Mouse (Mus musculus): ENCODE data around the gene Gm13693. TPM values are rescaled to one million over a fixed set of nuclear protein-coding genes. Genes with fewer than 3 reads are reported as not detected.
A peak's percentile ranks its signal among the peaks of the same experiment; 100 is the strongest.
"Not testable (repeated sequence)": the region's sequence is repeated elsewhere in the genome, so short reads cannot be mapped to it uniquely, and the experiment has no call there.

Gene Gm13693
- 1 to 10 TPM; 1.5 to 1.7 TPM for total RNA-seq (2021)
- long read RNA-seq, experiment 1: 0 reads
- long read RNA-seq, experiment 2: 0 reads

GRCm38 (mm10) chr2:83961203-83961602 lies at the start of gene Gm13693:
Gene Gm13693, plus strand, starts transcription at chr2:83961503.
- not testable (repeated sequence) for DNase-seq

- no peak for DNase-seq
Measured at GRCm38 (mm10) chr2:83929478-83930088, 31.7 kb upstream of the Gm13693 start.

GRCm38 (mm10) chr2:83940931-83941361 lies 20.4 kb upstream of the Gm13693 start, which contains the start of gene Zswim2:
Gene Zswim2, minus strand, starts transcription at chr2:83941228.
- DNase-seq: peak; percentile 9 to 28

GRCm38 (mm10) chr2:83941378-83941777 lies 19.9 kb upstream of the Gm13693 start:
- DNase-seq: no peak

GRCm38 (mm10) chr2:83941792-83942191 lies 19.5 kb upstream of the Gm13693 start:
- no peak for DNase-seq

- DNase-seq: not testable (repeated sequence)
Measured at GRCm38 (mm10) chr2:83955393-83955792, 5.9 kb upstream of the Gm13693 start, which contains the start of gene Gm13698. Gene Gm13698, plus strand, starts transcription at chr2:83955693.

- DNase-seq: not testable (repeated sequence)
Measured at GRCm38 (mm10) chr2:83967013-83967412, 5.7 kb downstream of the Gm13693 start, which contains the start of gene Gm13695. Gene Gm13695, plus strand, starts transcription at chr2:83967313.

GRCm38 (mm10) chr2:83972823-83973222 lies 11.5 kb downstream of the Gm13693 start, which contains the start of gene Gm13696:
Gene Gm13696, plus strand, starts transcription at chr2:83973123.
- DNase-seq: not testable (repeated sequence)

- DNase-seq: not testable (repeated sequence)
Measured at GRCm38 (mm10) chr2:83978633-83979032, 17.3 kb downstream of the Gm13693 start, which contains the start of gene Gm13694. Gene Gm13694, plus strand, starts transcription at chr2:83978933.

- not testable (repeated sequence) for DNase-seq
Measured at GRCm38 (mm10) chr2:83984443-83984842, 23.1 kb downstream of the Gm13693 start, which contains the start of gene Gm13697. Gene Gm13697, plus strand, starts transcription at chr2:83984743.

GRCm38 (mm10) chr2:83990253-83990652 lies 28.9 kb downstream of the Gm13693 start, which contains the start of gene Gm13691:
Gene Gm13691, plus strand, starts transcription at chr2:83990553.
- not testable (repeated sequence) for DNase-seq

GRCm38 (mm10) chr2:83993639-83994255 lies 32.4 kb downstream of the Gm13693 start:
- peak in 1 of 2 experiments; percentile 5 for DNase-seq

GRCm38 (mm10) chr2:83994526-83994925 lies 33.2 kb downstream of the Gm13693 start:
- DNase-seq: not testable (repeated sequence)

GRCm38 (mm10) chr2:84008913-84009312 lies 47.6 kb downstream of the Gm13693 start:
- DNase-seq: no peak

GRCm38 (mm10) chr2:84009818-84010217 lies 48.5 kb downstream of the Gm13693 start:
- DNase-seq: peak; percentile 0 to 4

Other genes starting within 250 kb of the Gm13693 start
- 100 to 1,000 TPM; 122 to 131 TPM for gene Itgav, start 237.1 kb upstream of the Gm13693 start, total RNA-seq (2021)
- 1 to 10 TPM; 3.8 to 4.0 TPM for gene Fam171b, start 148.9 kb upstream of the Gm13693 start, total RNA-seq (2021)
- not detected for gene Zswim2, start 20.3 kb upstream of the Gm13693 start, total RNA-seq (2021)
- gene Gm13698, start 5.8 kb upstream of the Gm13693 start, total RNA-seq (2021): 1 to 10 TPM; 1.5 to 1.7 TPM
- gene Gm13695, start 5.8 kb downstream of the Gm13693 start, total RNA-seq (2021): not detected
- 1 to 10 TPM; 1.5 to 1.7 TPM for gene Gm13696, start 11.6 kb downstream of the Gm13693 start, total RNA-seq (2021)
- 1 to 10 TPM; 1.5 to 1.7 TPM for gene Gm13694, start 17.4 kb downstream of the Gm13693 start, total RNA-seq (2021)
- 1 to 10 TPM; 1.5 to 1.7 TPM for gene Gm13697, start 23.2 kb downstream of the Gm13693 start, total RNA-seq (2021)
- gene Gm13691, start 29.1 kb downstream of the Gm13693 start, total RNA-seq (2021): 1 to 10 TPM; 1.5 to 1.7 TPM

Data from adrenal gland, postnatal 36 days (tissue).